Mouse (Mus musculus): ENCODE results near the gene Wfdc6a.
A peak's percentile ranks its signal among the peaks of the same experiment; 100 is the strongest.

Gene Wfdc6a

DNA sequence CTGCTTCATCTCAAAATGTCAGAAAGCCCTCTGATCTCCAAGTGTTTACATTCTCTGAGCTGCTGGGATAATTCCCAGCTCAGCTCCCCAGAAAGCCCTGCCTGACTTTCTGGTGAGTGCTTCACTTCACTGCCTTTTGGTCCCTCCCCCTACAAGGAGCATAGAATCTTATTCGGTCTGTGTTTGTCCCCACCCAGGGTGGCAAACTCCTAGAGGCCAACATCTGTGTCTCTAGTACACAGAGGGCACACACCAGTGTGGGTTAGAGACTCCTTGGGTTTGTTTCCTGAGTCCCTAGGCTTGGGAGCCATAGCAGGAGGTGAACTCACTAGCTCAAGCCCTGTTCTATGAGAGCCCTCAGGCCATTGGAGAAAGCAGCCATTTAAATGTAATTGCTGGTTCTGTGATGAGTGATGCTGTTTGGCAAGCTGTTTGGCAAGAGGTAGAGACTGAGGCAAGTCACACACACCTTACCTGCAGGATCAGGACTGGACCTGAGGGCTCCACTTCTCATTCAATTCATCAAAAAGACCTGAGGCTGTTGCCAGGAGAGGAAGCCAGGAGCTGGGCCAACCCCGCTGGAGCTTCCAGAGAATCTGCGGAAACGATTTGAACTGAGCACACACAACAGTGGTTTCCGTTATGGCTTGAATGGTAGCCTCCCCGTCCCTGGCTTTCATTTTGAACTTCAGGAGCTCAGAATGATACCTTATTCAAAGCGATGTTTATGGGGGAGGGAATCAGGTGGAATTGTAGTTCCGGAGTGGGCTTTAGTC lies 44.4 kb downstream of the Wfdc6a start:
- peaks cover 2% of the 10 kb centered on the region; the same call in 1 of the 2 replicates for H3K27me3 ChIP-seq (ENCODE audit: control insufficient read depth, insufficient read depth, low read length, poor library complexity, severe bottlenecking)
- no peaks in the 10 kb centered on the region for H3K36me3 ChIP-seq (ENCODE audit: control insufficient read depth, insufficient read depth, low read length, poor library complexity, severe bottlenecking)
- DNase-seq (ENCODE audit: low read depth, low spot score), result no peak

GRCm38 (mm10) chr2:164537003-164537402 lies 48.2 kb downstream of the Wfdc6a start:
- peaks cover 2% of the 10 kb centered on the region; the same call in 1 of the 2 replicates for H3K27me3 ChIP-seq (ENCODE audit: control insufficient read depth, insufficient read depth, low read length, poor library complexity, severe bottlenecking)
- H3K36me3 ChIP-seq (ENCODE audit: control insufficient read depth, insufficient read depth, low read length, poor library complexity, severe bottlenecking), result no peaks in the 10 kb centered on the region
- DNase-seq (ENCODE audit: low read depth, low spot score), result no peak

GRCm38 (mm10) chr2:164534315-164534714 lies 50.9 kb downstream of the Wfdc6a start:
- H3K27me3 ChIP-seq (ENCODE audit: control insufficient read depth, insufficient read depth, low read length, poor library complexity, severe bottlenecking), result peaks cover 2% of the 10 kb centered on the region; the same call in 1 of the 2 replicates
- no peak for DNase-seq (ENCODE audit: low read depth, low spot score)
- no peaks in the 10 kb centered on the region for H3K36me3 ChIP-seq (ENCODE audit: control insufficient read depth, insufficient read depth, low read length, poor library complexity, severe bottlenecking)

GRCm38 (mm10) chr2:164531169-164531568 lies 54.1 kb downstream of the Wfdc6a start:
- peak; percentile 84 for DNase-seq (ENCODE audit: low read depth, low spot score)
- no peaks in the 10 kb centered on the region for H3K36me3 ChIP-seq (ENCODE audit: control insufficient read depth, insufficient read depth, low read length, poor library complexity, severe bottlenecking)
- H3K27me3 ChIP-seq (ENCODE audit: control insufficient read depth, insufficient read depth, low read length, poor library complexity, severe bottlenecking), result no peaks in the 10 kb centered on the region
